Comparison of ENCODE assay signal across 25 mouse cellular contexts in the genomic region with DNA sequence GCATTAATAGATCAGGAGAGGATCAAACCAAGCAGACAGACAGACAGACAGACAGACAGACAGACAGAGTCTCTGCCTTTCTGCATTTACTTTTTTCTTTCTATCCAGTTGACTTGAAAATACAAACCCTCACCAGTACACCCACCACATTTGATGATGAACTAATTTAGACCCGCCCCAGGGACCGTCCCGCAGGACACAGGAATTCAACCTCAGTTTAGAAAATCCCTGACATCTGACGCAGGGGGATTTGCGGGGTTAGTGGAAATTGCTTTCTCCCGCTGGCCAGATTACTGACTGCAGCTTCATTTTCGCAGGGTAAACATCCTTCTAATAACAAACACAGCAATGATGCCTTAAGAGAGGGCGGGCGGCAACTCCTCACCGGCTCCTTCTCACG. TPM values are rescaled to one million over a fixed set of nuclear protein-coding genes. Genes with fewer than 3 reads are reported as not detected.
DNase-seq lines count a peak whose midpoint lies in the region; ATAC-seq and TF ChIP-seq lines count a peak whose summit lies in the region.
"Had no signal": no experiment of that assay in that cellular context is flagged by ENCODE, and none has a peak within 500 bp of the region (broad histone marks: within the 10 kb centered on the region; RNA-seq: fewer than 3 reads in every experiment).

A gene (plus strand): TSS at position 301 of the 400 bp plus-strand sequence.

- WGBS in embryonic facial prominence, embryonic 14.5 days = 47% methylated on average over 11 of the region's 11 CpGs
- WGBS in embryonic facial prominence, embryonic 10.5 days = 59% methylated on average over 11 of the region's 11 CpGs
- WGBS in kidney, embryonic 16.5 days = 71% methylated on average over 11 of the region's 11 CpGs

- H3K9me3 ChIP-seq in embryonic facial prominence, embryonic 14.5 days (ENCODE audit: control insufficient read depth, low read length) = no peaks in the 10 kb centered on the region
- no peaks in the 10 kb centered on the region for H3K9me3 ChIP-seq in embryonic facial prominence, embryonic 10.5 days
- no peaks in the 10 kb centered on the region for H3K9me3 ChIP-seq in CH12.LX (replicated peaks; ENCODE audit: low read length)
- no peaks in the 10 kb centered on the region for H3K9me3 ChIP-seq in kidney, embryonic 16.5 days (ENCODE audit: low read length)
- H3K9me3 ChIP-seq: forebrain, embryonic 10.5 days; forebrain, embryonic 12.5 days; G1E had no signal

- H3K9ac ChIP-seq in embryonic facial prominence, embryonic 14.5 days (ENCODE audit: low read depth, low read length) = no peak within 1 kb of the TSS
- no peak within 1 kb of the TSS for H3K9ac ChIP-seq in CH12.LX (ENCODE audit: insufficient read depth, low read depth)
- no peak within 1 kb of the TSS for H3K9ac ChIP-seq in kidney, embryonic 16.5 days (replicated peaks; ENCODE audit: low read length)
- H3K9ac ChIP-seq: embryonic facial prominence, embryonic 13.5 days; forebrain, embryonic 12.5 days had no signal

- no peaks in the 10 kb centered on the region for H3K27me3 ChIP-seq in embryonic facial prominence, embryonic 14.5 days (replicated peaks; ENCODE audit: control insufficient read depth, insufficient read depth, low read length)
- no peaks in the 10 kb centered on the region for H3K27me3 ChIP-seq in embryonic facial prominence, embryonic 10.5 days (replicated peaks; ENCODE audit: low read depth, poor library complexity, severe bottlenecking)
- H3K27me3 ChIP-seq in CH12.LX (replicated peaks) = no peaks in the 10 kb centered on the region
- no peaks in the 10 kb centered on the region for H3K27me3 ChIP-seq in kidney, embryonic 16.5 days (ENCODE audit: insufficient read depth, low read length)
- H3K27me3 ChIP-seq: embryonic facial prominence, embryonic 13.5 days; forebrain, embryonic 12.5 days; Patski had no signal

- no peak for ATAC-seq in embryonic facial prominence, embryonic 14.5 days (ENCODE audit: low read depth)
- no peak for ATAC-seq in kidney, embryonic 16.5 days (ENCODE audit: low FRiP score, low TSS enrichment)
- ATAC-seq: activated CD4-positive, CD25-positive, alpha-beta regulatory T cell, adult 4 months; CD4-positive, CD25-positive, alpha-beta regulatory T cell, adult 4 months; forebrain, embryonic 14.5 days; forebrain, embryonic 16.5 days; Patski had no signal

- no peaks in the 10 kb centered on the region for H3K4me1 ChIP-seq in embryonic facial prominence, embryonic 14.5 days (ENCODE audit: control insufficient read depth, insufficient read depth, low read length)
- H3K4me1 ChIP-seq in embryonic facial prominence, embryonic 10.5 days = peaks cover 6% of the 10 kb centered on the region
- H3K4me1 ChIP-seq in CH12.LX (ENCODE audit: control insufficient read depth in 1 of 2, insufficient read depth in 2 of 2) = no peaks in the 10 kb centered on the region
- no peaks in the 10 kb centered on the region for H3K4me1 ChIP-seq in kidney, embryonic 16.5 days (ENCODE audit: insufficient read depth, low read length)
- H3K4me1 ChIP-seq: embryonic facial prominence, embryonic 13.5 days; forebrain, embryonic 10.5 days; forebrain, embryonic 12.5 days had no signal

- no peak for TF ChIP-seq RAD21 in CH12.LX (IDR thresholded peaks at IDR 0.05; ENCODE audit: low read depth, low read length)

- TF ChIP-seq CTCF in CH12.LX (conservative IDR thresholded peaks at IDR 0.05 in 1 of 2, IDR thresholded peaks at IDR 0.05 in 1 of 2; ENCODE audit: low read depth in 2 of 2, low read length in 2 of 2) = no peak
- TF ChIP-seq CTCF in brain, embryonic 14.5 days (IDR thresholded peaks at IDR 0.05; ENCODE audit: borderline replicate concordance, extremely low read depth, insufficient read depth, insufficient read length) = no peak
- TF ChIP-seq CTCF in left cerebral cortex, adult 2 months (IDR thresholded peaks at IDR 0.05) = no peak

- dilution Hi-C loops in CH12.LX (cut with MboI; ENCODE audit: extremely low pct_ligation_motif_present, extremely low pct_unique_long_range_greater_than_20kb, low sequenced_read_pairs) = no loop called here

- TF ChIP-seq EP300 in CH12.LX (IDR thresholded peaks at IDR 0.05; ENCODE audit: low read length) = no peak

- no peak within 1 kb of the TSS for H3K4me2 ChIP-seq in embryonic facial prominence, embryonic 14.5 days (ENCODE audit: low read depth, low read length)
- no peak within 1 kb of the TSS for H3K4me2 ChIP-seq in CH12.LX (ENCODE audit: insufficient read depth, low read depth, poor library complexity, severe bottlenecking)
- no peak within 1 kb of the TSS for H3K4me2 ChIP-seq in kidney, embryonic 16.5 days (replicated peaks; ENCODE audit: low read depth, low read length)
- H3K4me2 ChIP-seq: embryonic facial prominence, embryonic 13.5 days; forebrain, embryonic 12.5 days had no signal

- DNase-seq in embryonic facial prominence, embryonic 14.5 days (ENCODE audit: low spot score) = peak; percentile 16
- no peak for DNase-seq in embryonic facial prominence, embryonic 10.5 days (ENCODE audit: low spot score)
- no peak for DNase-seq in CH12.LX (ENCODE audit: extremely low read depth)
- DNase-seq in brain, embryonic 14.5 days (ENCODE audit: low read depth) = peak; percentile 6
- DNase-seq in left cerebral cortex, adult 2 months (ENCODE audit: extremely low spot score in 1 of 2, low spot score in 2 of 2) = no peak
- DNase-seq: adrenal gland, adult 2 months; adrenal gland, postnatal 10 days; adrenal gland, postnatal 25 days; B cell, adult 2 months; cerebellum, adult 11-12 months; cerebellum, adult 2 months; cerebellum, adult 9-10 months; cerebellum, postnatal 10 days; cerebellum, postnatal 25 days had no signal

- intact Hi-C loops in left cerebral cortex, adult 2 months (cut with DNase I) = no loop called here

- H3K36me3 ChIP-seq in embryonic facial prominence, embryonic 14.5 days (ENCODE audit: control insufficient read depth, insufficient read depth, low read length) = no peaks in the 10 kb centered on the region
- H3K36me3 ChIP-seq in embryonic facial prominence, embryonic 10.5 days (replicated peaks) = no peaks in the 10 kb centered on the region
- H3K36me3 ChIP-seq in CH12.LX (replicated peaks in 1 of 2; ENCODE audit: control insufficient read depth in 1 of 2, insufficient read depth in 1 of 2, low read length in 1 of 2) = no peaks in the 10 kb centered on the region
- no peaks in the 10 kb centered on the region for H3K36me3 ChIP-seq in kidney, embryonic 16.5 days (ENCODE audit: insufficient read depth, low read length)
- H3K36me3 ChIP-seq: embryonic facial prominence, embryonic 13.5 days; forebrain, embryonic 10.5 days; forebrain, embryonic 12.5 days; G1E had no signal

- no peaks in the 10 kb centered on the region for H3K79me2 ChIP-seq in CH12.LX (replicated peaks; ENCODE audit: control insufficient read depth, extremely low read depth, insufficient read depth, poor library complexity, severe bottlenecking)

- no peak for TF ChIP-seq POLR2A in CH12.LX (IDR thresholded peaks at IDR 0.05; ENCODE audit: low read depth, low read length)
- no peak for TF ChIP-seq POLR2A in brain, embryonic 14.5 days (IDR thresholded peaks at IDR 0.05; ENCODE audit: borderline replicate concordance, extremely low read depth, insufficient read depth, insufficient read length, poor library complexity, severe bottlenecking)

- in situ Hi-C loops in CH12.LX (cut with MboI; ENCODE audit: low pct_ligation_motif_present, low pct_unique_long_range_greater_than_20kb, low sequenced_read_pairs) = no loop called here

- H3K4me3 ChIP-seq in embryonic facial prominence, embryonic 14.5 days (ENCODE audit: low read depth, low read length) = no peak within 1 kb of the TSS
- no peak within 1 kb of the TSS for H3K4me3 ChIP-seq in embryonic facial prominence, embryonic 10.5 days
- no peak within 1 kb of the TSS for H3K4me3 ChIP-seq in CH12.LX (replicated peaks in 1 of 3; ENCODE audit: low read depth in 2 of 3, low read length in 2 of 3, poor library complexity in 1 of 3)
- H3K4me3 ChIP-seq in kidney, embryonic 16.5 days (ENCODE audit: low read length) = no peak within 1 kb of the TSS
- no peak within 1 kb of the TSS for H3K4me3 ChIP-seq in left cerebral cortex, adult 2 months
- H3K4me3 ChIP-seq: embryonic facial prominence, embryonic 13.5 days; forebrain, embryonic 10.5 days; forebrain, embryonic 12.5 days had no signal

- H3K27ac ChIP-seq in embryonic facial prominence, embryonic 14.5 days (replicated peaks; ENCODE audit: low read depth, low read length) = no peak within 1 kb of the TSS
- no peak within 1 kb of the TSS for H3K27ac ChIP-seq in embryonic facial prominence, embryonic 10.5 days (replicated peaks)
- no peak within 1 kb of the TSS for H3K27ac ChIP-seq in CH12.LX (ENCODE audit: insufficient read depth, low read depth)
- no peak within 1 kb of the TSS for H3K27ac ChIP-seq in kidney, embryonic 16.5 days (ENCODE audit: low read length)
- H3K27ac ChIP-seq in left cerebral cortex, adult 2 months = no peak within 1 kb of the TSS
- H3K27ac ChIP-seq: embryonic facial prominence, embryonic 13.5 days; forebrain, embryonic 10.5 days; forebrain, embryonic 12.5 days had no signal

TF ChIP-seq in CH12.LX, 34 proteins besides CTCF, POLR2A, EP300 and RAD21 (continues in another document):
- TF ChIP-seq E2F4 (IDR thresholded peaks at IDR 0.05; ENCODE audit: insufficient replicate concordance, low read depth, low read length) (no peak), MEF2A (IDR thresholded peaks at IDR 0.05; ENCODE audit: borderline replicate concordance, low read depth, low read length) (no peak), ZMIZ1 (IDR thresholded peaks at IDR 0.05; ENCODE audit: low read depth, low read length) (no peak), MAFK (IDR thresholded peaks at IDR 0.05; ENCODE audit: insufficient replicate concordance, low read length) (no peak), USF2 (conservative IDR thresholded peaks at IDR 0.05; ENCODE audit: low read depth, low read length) (no peak), CHD1 (IDR thresholded peaks at IDR 0.05; ENCODE audit: low read depth, low read length) (no peak), JUN (IDR thresholded peaks at IDR 0.05; ENCODE audit: insufficient read depth, low read depth, low read length) (no peak), ZKSCAN1 (IDR thresholded peaks at IDR 0.05; ENCODE audit: borderline replicate concordance, low read depth, low read length) (no peak), SMC3 (IDR thresholded peaks at IDR 0.05; ENCODE audit: low read depth, low read length) (no peak), POLR2AphosphoS2 (IDR thresholded peaks at IDR 0.05; ENCODE audit: low read depth, low read length) (no peak), MAZ (IDR thresholded peaks at IDR 0.05; ENCODE audit: low read depth, low read length) (no peak)

RNA-seq across cellular contexts. Expression of the gene that starts here (rescaled TPM):
- 0.12 TPM in 1 of 2 replicates, not detected in the other for polyA plus RNA-seq in embryonic facial prominence, embryonic 14.5 days (2014; fragmentation: Nextera tagmentation; extraction: Ambion mirVana)
- polyA plus RNA-seq in embryonic facial prominence, embryonic 10.5 days (2016; fragmentation: Nextera tagmentation; extraction: Ambion mirVana) = 0.06 TPM in 1 of 2 replicates, not detected in the other
- total RNA-seq in CH12.LX (2012; rRNA removed) = 43.3 and 52.3 TPM in 2 replicates
- 76.9 and 82.0 TPM in 2 replicates for total RNA-seq in CH12.LX (2014; rRNA removed)
- polyA plus RNA-seq in CH12.LX (2012; ENCODE audit: insufficient read length, low read depth) = 112 and 114 TPM in 2 replicates
- polyA plus RNA-seq in brain, embryonic 14.5 days (2012; rRNA removed) = 0.27 and 0.35 TPM in 2 replicates
- not detected in 2 replicates for polyA plus RNA-seq in kidney, embryonic 16.5 days (2015; fragmentation: Nextera tagmentation; extraction: Ambion mirVana)
- not detected for total RNA-seq in left cerebral cortex, adult 2 months (2021)
- total RNA-seq: adrenal gland, postnatal 25 days had no signal
- polyA plus RNA-seq: activated CD4-positive, CD25-positive, alpha-beta regulatory T cell, adult 4 months; adrenal gland, adult 2 months; CD4-positive, CD25-positive, alpha-beta regulatory T cell, adult 4 months; embryonic facial prominence, embryonic 11.5 days; embryonic facial prominence, embryonic 13.5 days; forebrain, embryonic 10.5 days; forebrain, embryonic 14.5 days; forebrain, embryonic 16.5 days; G1E; Patski had no signal

Comparison
In these comparisons a context has a peak if more than half of its experiments do, and no peak if none do; other contexts are left out.
1. RNA of the gene that starts here (total RNA-seq): 43.3 to 82.0 TPM in CH12.LX; not detected in left cerebral cortex, adult 2 months; every median in the first group is over 10 times any median in the second.
2. RNA of the gene that starts here (polyA plus RNA-seq): 112 to 114 TPM in CH12.LX; 0.27 to 0.35 TPM in brain, embryonic 14.5 days, 0.06 TPM in embryonic facial prominence, embryonic 10.5 days, 0.12 TPM in embryonic facial prominence, embryonic 14.5 days and not detected in kidney, embryonic 16.5 days; every median in the first group is over 10 times any median in the second.
3. Peak in DNase-seq in embryonic facial prominence, embryonic 14.5 days; RNA of the gene not detected or under 1 TPM.
4. Peak in DNase-seq in brain, embryonic 14.5 days; RNA of the gene not detected or under 1 TPM.